Mouse (Mus musculus): ENCODE data around the gene Gm49354.
"Not testable (repeated sequence)": the region's sequence is repeated elsewhere in the genome, so short reads cannot be mapped to it uniquely, and the experiment has no call there.

The Gm49354 gene

DNA sequence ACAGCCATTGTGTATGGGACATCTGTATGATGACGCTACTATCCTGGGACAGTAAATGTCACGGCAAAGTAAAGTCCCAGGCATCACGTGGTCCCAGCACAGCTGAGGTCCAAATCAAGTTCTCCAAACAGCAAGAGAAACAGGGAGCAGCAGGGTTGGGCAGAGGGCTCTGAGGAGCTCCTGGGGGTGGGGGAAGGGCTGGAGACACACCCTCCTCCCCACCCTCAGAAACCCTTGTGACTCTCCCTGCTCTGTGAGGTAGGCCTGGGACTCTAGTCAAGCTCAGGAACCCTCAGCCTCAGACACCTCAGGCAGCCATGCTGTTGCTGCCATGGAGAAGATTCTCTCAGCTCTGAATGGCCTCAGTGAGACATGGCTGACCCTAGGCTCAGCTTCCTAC is 70.1 kb downstream of the Gm49354 start, which contains the start of gene Spata31d1b:
Spata31d1b (plus strand) TSS at position 301 of the 400 bp plus-strand sequence.
- DNase-seq (ENCODE audit: low spot score), result not testable (repeated sequence)

DNA sequence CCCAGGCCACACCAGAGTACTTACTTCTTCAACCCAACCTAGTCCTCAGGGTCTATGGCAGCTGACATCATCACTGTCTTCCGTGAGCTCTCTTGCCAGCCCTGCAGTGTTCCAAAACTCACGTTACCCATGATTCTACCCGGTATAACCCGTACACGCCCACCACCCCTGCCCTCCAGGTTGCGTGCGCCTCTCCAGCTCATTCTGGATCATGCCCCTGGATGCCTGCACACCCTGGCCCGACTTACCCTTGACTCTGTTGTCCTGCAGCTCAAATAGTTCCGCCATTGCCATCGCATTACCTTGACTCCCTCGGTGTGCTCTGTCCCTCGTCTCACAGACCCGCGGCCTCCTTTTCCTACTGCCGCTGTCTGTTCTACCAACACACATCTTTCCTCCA is 71.8 kb downstream of the Gm49354 start, which contains the start of gene Spata31d1a:
Spata31d1a (minus strand) TSS at position 101 of the 400 bp plus-strand sequence.
- DNase-seq (ENCODE audit: low spot score), result no peak
